Mouse (Mus musculus) G1E-ER4 (cell line): ENCODE measurements around the gene Mpnd. TPM values are rescaled to one million over a fixed set of nuclear protein-coding genes. Genes with fewer than 3 reads are reported as not detected.

Source experiments
- GATA1 ChIP-seq: IDR thresholded peaks from one replicate; pipeline ENCODE4 v1.8.0; 2012; ENCODE audit warnings: low read length, inconsistent platforms
- polyA plus RNA-seq: library from polyadenylated mRNA; stranded (reverse); fragments of >175 nt; gene quantifications from 2 replicates; pipeline ENCODE4 v1.2.3, GENCODE M21; 2012

Mpnd gene
- polyA plus RNA-seq, 1 experiment, result 37.9 TPM

- no peak for TF ChIP-seq GATA1
These were observed 33.2 kb downstream of the Mpnd start for GRCm38 (mm10) chr17:56038583-56039261.

- TF ChIP-seq GATA1, result no peak
These were observed 33.8 kb downstream of the Mpnd start for GRCm38 (mm10) chr17:56039345-56039744.

- no peak for TF ChIP-seq GATA1
These were observed 34.7 kb downstream of the Mpnd start, which contains the start of gene Chaf1a for GRCm38 (mm10) chr17:56040030-56040856. Chaf1a (plus strand) TSS chr17:56040439.

GRCm38 (mm10) chr17:56040857-56041163 is 35.3 kb downstream of the Mpnd start:
- no peak for TF ChIP-seq GATA1

GRCm38 (mm10) chr17:56051369-56051768 is 45.9 kb downstream of the Mpnd start:
- no peak for TF ChIP-seq GATA1

- no peak for TF ChIP-seq GATA1
These were observed 49.4 kb downstream of the Mpnd start for GRCm38 (mm10) chr17:56054938-56055337.

- TF ChIP-seq GATA1, result no peak
These were observed 50.6 kb downstream of the Mpnd start for GRCm38 (mm10) chr17:56055945-56056678.

- no peak for TF ChIP-seq GATA1
These were observed 52.0 kb downstream of the Mpnd start for GRCm38 (mm10) chr17:56057381-56058120.

- TF ChIP-seq GATA1, result no peak
These were observed 56.6 kb downstream of the Mpnd start for GRCm38 (mm10) chr17:56062081-56062480.

Other genes with a start within 250 kb of the Mpnd start
- gene Zfp119a, start 126.8 kb upstream of the Mpnd start, polyA plus RNA-seq, result 0.19 and 0.22 TPM in 2 replicates
- 1.4 and 2.0 TPM in 2 replicates for gene Zfp959, start 113.6 kb upstream of the Mpnd start, polyA plus RNA-seq
- gene Zfp119b, start 56.2 kb upstream of the Mpnd start, polyA plus RNA-seq, result 0.16 and 0.28 TPM in 2 replicates
- 0.12 and 0.22 TPM in 2 replicates for gene Ebi3, start 53.1 kb upstream of the Mpnd start, polyA plus RNA-seq
- 35.7 and 46.0 TPM in 2 replicates for gene Yju2, start 46.6 kb upstream of the Mpnd start, polyA plus RNA-seq
- gene Shd, start 35.2 kb upstream of the Mpnd start, polyA plus RNA-seq, result 0.13 and 0.19 TPM in 2 replicates
- not detected in 2 replicates for gene Fsd1, start 19.2 kb upstream of the Mpnd start, polyA plus RNA-seq
- 0.06 and 0.08 TPM in 2 replicates for gene Stap2, start 127 bp upstream of the Mpnd start, polyA plus RNA-seq
- gene Sh3gl1, start 30.9 kb downstream of the Mpnd start, polyA plus RNA-seq, result 73.8 and 78.3 TPM in 2 replicates
- 95.0 and 102 TPM in 2 replicates for gene Chaf1a, start 34.7 kb downstream of the Mpnd start, polyA plus RNA-seq
- gene Ubxn6, start 69.3 kb downstream of the Mpnd start, polyA plus RNA-seq, result 34.7 and 37.8 TPM in 2 replicates
- 208 and 276 TPM in 2 replicates for gene Hdgfl2, start 73.9 kb downstream of the Mpnd start, polyA plus RNA-seq
- gene Plin4, start 104.1 kb downstream of the Mpnd start, polyA plus RNA-seq, result not detected in 2 replicates
- gene Plin5, start 111.9 kb downstream of the Mpnd start, polyA plus RNA-seq, result not detected in 2 replicates
- not detected in 2 replicates for gene Lrg1, start 116.3 kb downstream of the Mpnd start, polyA plus RNA-seq
- 0.70 and 0.81 TPM in 2 replicates for gene Sema6b, start 134.6 kb downstream of the Mpnd start, polyA plus RNA-seq
- 0.81 and 1.2 TPM in 2 replicates for gene Tnfaip8l1, start 156.8 kb downstream of the Mpnd start, polyA plus RNA-seq
- gene Mydgf, start 178.2 kb downstream of the Mpnd start, polyA plus RNA-seq, result 36.2 and 42.7 TPM in 2 replicates
- 54.7 and 60.0 TPM in 2 replicates for gene Dpp9, start 213.2 kb downstream of the Mpnd start, polyA plus RNA-seq